Mouse (Mus musculus) C2C12 (cell line): ENCODE data around the gene Sh3kbp1.

Experiments
- CEBPB ChIP-seq: IDR thresholded peaks from one replicate; pipeline ENCODE4 v1.6.1; 2011; ENCODE audit warnings: low read depth, mild to moderate bottlenecking, control low read depth, moderate library complexity
- CTCF ChIP-seq: IDR thresholded peaks from one replicate; pipeline ENCODE4 v1.5.1; 2011; ENCODE audit not compliant: control insufficient read depth, insufficient read depth, insufficient read length
- FOSL1 ChIP-seq: IDR thresholded peaks from one replicate; pipeline ENCODE4 v1.8.0; 2011; ENCODE audit warnings: mild to moderate bottlenecking, low read length; ENCODE audit not compliant: poor library complexity, insufficient read depth, severe bottlenecking
- MAX ChIP-seq: IDR thresholded peaks from one replicate; pipeline ENCODE4 v1.6.1; 2011; ENCODE audit warnings: mild to moderate bottlenecking, control low read depth
- MYOD1 ChIP-seq: IDR thresholded peaks from one replicate; pipeline ENCODE4 v1.6.1; 2011; ENCODE audit warnings: low read depth; ENCODE audit not compliant: control insufficient read depth, insufficient read length
- MYOG ChIP-seq: IDR thresholded peaks from one replicate; pipeline ENCODE4 v1.6.1; 2011; ENCODE audit not compliant: control insufficient read depth, insufficient read length; ENCODE audit errors: extremely low read depth
- USF1 ChIP-seq: IDR thresholded peaks from one replicate; pipeline ENCODE4 v1.6.1; 2011; ENCODE audit warnings: low read depth, mild to moderate bottlenecking, control low read depth, moderate library complexity

- TF ChIP-seq CTCF (no peak), MYOG (no peak), USF1 (no peak), MYOD1 (no peak), MAX (no peak), CEBPB (no peak), FOSL1 (no peak)
Measured at GRCm38 (mm10) chrX:159856866-159857265, 229.8 kb downstream of the Sh3kbp1 start.
